Mouse (Mus musculus): ENCODE data around the gene Setdb2.

Gene Setdb2

DNA sequence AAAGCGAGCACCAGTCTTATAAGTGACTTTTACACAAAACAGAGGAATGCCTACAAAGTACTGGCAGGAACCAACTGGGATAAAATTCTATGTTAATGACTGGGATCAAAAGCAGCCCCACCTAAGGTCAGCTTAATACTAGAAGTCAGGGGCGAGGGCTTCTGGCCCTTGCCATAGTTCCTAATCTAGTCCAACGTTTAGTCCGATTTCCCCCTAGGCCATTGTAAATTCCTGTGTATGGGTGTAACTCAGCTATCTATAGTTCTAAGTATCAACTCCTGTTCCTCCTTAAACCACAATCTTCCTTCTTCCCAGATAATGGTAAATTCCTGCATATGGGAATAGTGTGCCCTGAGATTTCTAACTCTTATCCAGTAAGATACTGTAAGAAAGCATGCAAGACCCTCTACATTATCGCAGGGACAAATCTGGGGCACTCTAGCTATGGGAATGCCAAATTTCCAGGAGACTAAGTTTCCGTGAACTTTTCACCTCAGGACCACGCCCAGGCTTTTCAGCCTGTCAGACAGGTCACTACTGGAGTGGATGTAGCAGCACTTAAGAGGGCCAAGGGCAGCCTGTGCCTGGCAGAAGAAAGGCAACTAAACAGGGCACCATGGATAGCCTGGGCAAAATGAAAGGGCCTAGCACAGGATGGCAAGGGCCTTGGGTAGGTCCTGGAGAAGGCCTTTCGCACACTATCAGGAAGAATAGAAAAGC, 74.1 kb downstream of the Setdb2 start:
- DNase-seq: no peak

GRCm38 (mm10) chr14:59365244-59365644, 75.4 kb downstream of the Setdb2 start, which contains the start of gene Phf11d:
TSS of gene Phf11d (minus strand) at chr14:59365470.
- no peak for DNase-seq
